Mouse (Mus musculus): ENCODE data around the gene Hrc. TPM values are rescaled to one million over a fixed set of nuclear protein-coding genes. Genes with fewer than 3 reads are reported as not detected.
"Not testable (repeated sequence)": the region's sequence is repeated elsewhere in the genome, so short reads cannot be mapped to it uniquely, and the experiment has no call there.

Hrc gene
- polyA plus RNA-seq, 1 experiment from 2014 or later, result 0.40 TPM

DNA sequence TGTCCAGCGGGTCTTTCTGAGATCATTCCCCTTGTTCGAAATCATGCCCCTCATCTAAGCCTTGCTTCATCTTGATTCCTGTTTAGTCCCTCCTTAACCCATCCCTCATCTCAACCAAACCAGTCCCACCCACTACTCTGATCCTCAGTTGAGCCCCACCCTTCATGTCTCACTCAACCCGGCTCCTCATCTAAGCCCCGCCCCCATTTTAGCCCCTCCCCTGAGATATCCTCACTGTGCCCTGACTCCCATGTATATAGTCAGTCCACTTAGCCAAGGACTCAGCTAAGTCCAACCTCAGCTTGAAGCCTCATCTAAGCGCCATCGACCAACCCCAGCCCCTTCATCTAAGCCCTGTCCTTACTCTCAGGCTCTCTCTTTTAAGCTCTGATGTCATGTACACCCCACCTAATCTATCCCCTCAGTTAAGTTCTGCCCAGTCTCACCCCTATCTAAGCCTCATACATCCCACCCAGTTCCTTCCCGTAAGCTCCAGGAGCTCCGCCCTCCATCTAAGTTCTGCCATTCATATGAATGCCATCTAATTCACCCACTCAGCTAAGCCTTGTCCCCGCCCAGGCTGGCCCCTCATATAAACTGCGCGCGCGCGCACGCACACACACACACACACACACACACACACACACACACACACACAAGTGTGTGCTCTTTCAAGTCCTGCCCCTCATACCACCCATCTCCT, 20.4 kb downstream of the Hrc start:
- H3K4me2 ChIP-seq (ENCODE audit: low read length), result no peak overlapping the region
- H3K9me3 ChIP-seq (replicated peaks; ENCODE audit: control insufficient read depth, low read length, poor library complexity, severe bottlenecking), result no peaks in the 10 kb centered on the region
- no peaks in the 10 kb centered on the region for H3K27me3 ChIP-seq (ENCODE audit: control insufficient read depth, insufficient read depth, low read depth, low read length)
- 76% methylated on average over 15 of the region's 15 CpGs for WGBS
- H3K4me3 ChIP-seq (ENCODE audit: low read depth, low read length), result no peak overlapping the region
- no peak overlapping the region for H3K27ac ChIP-seq (ENCODE audit: low read length)
- H3K4me1 ChIP-seq (ENCODE audit: control insufficient read depth, insufficient read depth, low read length), result no peaks in the 10 kb centered on the region
- no peak overlapping the region for H3K9ac ChIP-seq (ENCODE audit: low read depth, low read length)
- 0 out of 2 replicates have a peak, but pooled peaks have one; percentile 23 for ATAC-seq
- H3K36me3 ChIP-seq (ENCODE audit: control insufficient read depth, insufficient read depth, low read length), result peaks cover 58% of the 10 kb centered on the region

DNA sequence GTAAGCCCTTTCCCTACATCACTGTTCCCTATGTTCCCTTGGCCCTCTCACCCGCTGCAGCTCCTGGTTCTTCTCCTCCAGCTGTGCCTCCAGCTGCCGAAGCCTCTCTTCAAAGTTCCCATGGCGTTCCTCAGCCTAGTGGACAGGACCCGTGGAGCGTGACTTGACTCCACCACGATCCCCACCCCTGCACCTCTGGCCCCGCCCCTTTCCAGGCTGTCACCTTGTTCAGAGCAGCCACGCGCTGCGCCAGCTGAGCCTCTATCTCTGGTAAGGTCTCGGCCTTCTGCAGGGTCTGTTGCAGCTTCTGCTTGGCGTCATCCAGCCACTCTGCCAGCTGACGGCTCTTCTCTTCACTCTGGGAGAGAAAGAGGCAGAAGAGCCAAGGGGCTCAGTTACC, 21.0 kb downstream of the Hrc start:
- Histone ChIP-seq H3K27ac (ENCODE audit: low read length) (no peak overlapping the region), H3K9me3 (replicated peaks; ENCODE audit: control insufficient read depth, low read length, poor library complexity, severe bottlenecking) (no peaks in the 10 kb centered on the region), H3K9ac (ENCODE audit: low read depth, low read length) (no peak overlapping the region), H3K36me3 (ENCODE audit: control insufficient read depth, insufficient read depth, low read length) (peaks cover 58% of the 10 kb centered on the region), H3K4me2 (ENCODE audit: low read length) (no peak overlapping the region), H3K4me3 (ENCODE audit: low read depth, low read length) (no peak overlapping the region), H3K4me1 (ENCODE audit: control insufficient read depth, insufficient read depth, low read length) (peaks cover 3% of the 10 kb centered on the region), H3K27me3 (ENCODE audit: control insufficient read depth, insufficient read depth, low read depth, low read length) (no peaks in the 10 kb centered on the region)
- no peak for ATAC-seq
- WGBS, result 57% methylated on average over 13 of the region's 13 CpGs

DNA sequence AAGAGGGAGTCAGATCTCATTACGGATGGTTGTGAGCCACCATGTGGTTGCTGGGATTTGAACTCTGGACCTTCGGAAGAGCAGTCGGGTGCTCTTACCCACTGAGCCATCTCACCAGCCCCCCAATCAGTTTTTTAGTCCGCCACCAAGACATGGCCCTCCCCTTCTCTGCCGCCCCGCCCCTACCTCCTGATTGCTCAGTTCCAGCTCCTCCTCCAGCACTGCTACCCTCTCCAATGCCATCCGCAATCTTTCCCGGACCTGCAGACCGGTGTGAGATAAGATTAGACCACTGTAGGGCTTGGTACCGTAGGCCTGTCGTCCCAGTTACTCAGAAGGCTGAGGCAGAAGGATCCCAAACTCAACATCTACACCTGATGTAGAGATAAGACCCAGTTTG, 24.0 kb downstream of the Hrc start:
- H3K27ac ChIP-seq (ENCODE audit: low read length); ATAC-seq; H3K4me3 ChIP-seq (ENCODE audit: low read depth, low read length); H3K4me2 ChIP-seq (ENCODE audit: low read length); H3K27me3 ChIP-seq (ENCODE audit: control insufficient read depth, insufficient read depth, low read depth, low read length); H3K9ac ChIP-seq (ENCODE audit: low read depth, low read length); H3K9me3 ChIP-seq (replicated peaks; ENCODE audit: control insufficient read depth, low read length, poor library complexity, severe bottlenecking): not testable (repeated sequence)
- WGBS, result 70% methylated on average over 8 of the region's 11 CpGs
- Histone ChIP-seq H3K36me3 (ENCODE audit: control insufficient read depth, insufficient read depth, low read length) (peaks cover 41% of the 10 kb centered on the region), H3K4me1 (ENCODE audit: control insufficient read depth, insufficient read depth, low read length) (peaks cover 18% of the 10 kb centered on the region)

DNA sequence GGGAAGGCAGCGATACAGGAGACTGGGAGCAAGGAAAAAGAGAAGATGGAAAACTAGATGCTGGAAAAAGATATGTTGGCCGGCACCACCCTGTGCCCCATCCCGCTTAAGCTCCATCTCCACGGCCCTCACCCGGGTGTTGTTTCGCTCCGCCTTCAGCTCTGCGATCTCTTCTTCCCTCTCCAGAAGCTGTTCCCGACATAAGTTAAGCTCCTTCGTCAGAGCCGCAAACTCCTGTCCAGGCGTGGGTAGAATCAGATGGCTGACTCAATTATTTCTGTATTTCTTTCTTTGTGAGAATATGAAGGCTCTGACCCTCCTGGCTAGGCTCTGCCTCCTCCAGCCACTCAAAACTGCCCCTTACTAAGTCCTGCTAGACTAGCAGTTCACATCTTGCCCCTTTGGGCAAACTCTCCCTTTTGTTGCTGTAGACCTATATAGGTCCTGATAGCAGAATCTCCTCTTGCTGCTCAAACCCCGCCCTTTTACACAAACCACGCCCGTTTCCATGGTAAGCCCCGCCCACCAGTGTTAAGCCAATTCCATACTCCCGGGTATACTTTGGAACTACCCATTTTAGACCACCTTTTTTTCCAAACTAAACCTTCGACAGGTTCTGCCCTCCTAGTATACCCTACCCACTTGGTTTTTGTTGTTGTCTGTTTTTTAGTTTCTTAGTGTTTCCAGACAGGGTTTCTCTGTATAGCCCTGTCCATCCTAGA, 25.5 kb downstream of the Hrc start:
- H3K27ac ChIP-seq (ENCODE audit: low read length), result no peak overlapping the region
- H3K27me3 ChIP-seq (ENCODE audit: control insufficient read depth, insufficient read depth, low read depth, low read length), result no peaks in the 10 kb centered on the region
- peaks cover 33% of the 10 kb centered on the region for H3K36me3 ChIP-seq (ENCODE audit: control insufficient read depth, insufficient read depth, low read length)
- ATAC-seq, result peak; percentile 7; the same call in 1 of the 2 replicates
- H3K4me2 ChIP-seq (ENCODE audit: low read length), result peak overlapping the region; percentile 70; the same call in 1 of the 2 replicates
- 53% methylated on average over 18 of the region's 18 CpGs for WGBS
- H3K4me3 ChIP-seq (ENCODE audit: low read depth, low read length), result peak overlapping the region; percentile 46; the same call in 1 of the 2 replicates
- H3K9ac ChIP-seq (ENCODE audit: low read depth, low read length), result no peak overlapping the region
- H3K9me3 ChIP-seq (replicated peaks; ENCODE audit: control insufficient read depth, low read length, poor library complexity, severe bottlenecking), result no peaks in the 10 kb centered on the region
- H3K4me1 ChIP-seq (ENCODE audit: control insufficient read depth, insufficient read depth, low read length), result peaks cover 30% of the 10 kb centered on the region

DNA sequence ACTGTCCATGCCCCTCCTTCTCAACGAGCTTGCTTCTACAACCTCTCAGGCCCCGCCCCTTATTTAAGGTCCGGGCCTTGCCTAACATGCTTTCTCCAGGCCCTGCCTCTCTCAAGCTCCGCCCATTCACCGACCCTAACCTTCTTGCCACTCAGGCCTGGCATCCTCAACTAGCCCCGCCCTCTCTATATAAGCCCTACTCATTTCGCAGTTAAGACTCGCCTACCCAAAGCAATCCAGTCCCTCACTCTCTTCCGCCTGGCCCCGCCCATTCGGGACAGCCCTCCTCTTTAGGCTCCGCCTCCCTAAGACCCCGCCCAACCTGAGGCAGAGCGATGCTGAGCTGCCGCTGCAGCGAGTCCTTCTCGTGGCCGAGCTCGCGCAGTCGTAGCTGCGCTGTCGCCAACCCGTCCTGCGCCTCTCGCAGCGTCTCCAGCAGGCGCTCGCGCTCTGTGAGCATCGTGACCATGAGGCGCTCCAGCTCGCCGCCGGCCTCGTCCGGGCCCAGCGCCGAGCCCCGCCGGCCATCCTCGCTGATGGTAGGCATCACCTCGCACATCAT, 26.2 kb downstream of the Hrc start:
- Histone ChIP-seq H3K9me3 (replicated peaks; ENCODE audit: control insufficient read depth, low read length, poor library complexity, severe bottlenecking) (no peaks in the 10 kb centered on the region), H3K27me3 (ENCODE audit: control insufficient read depth, insufficient read depth, low read depth, low read length) (no peaks in the 10 kb centered on the region), H3K4me3 (ENCODE audit: low read depth, low read length) (peak overlapping the region; percentile 46), H3K9ac (ENCODE audit: low read depth, low read length) (peak overlapping the region; percentile 68), H3K4me2 (ENCODE audit: low read length) (peak overlapping the region; percentile 70), H3K36me3 (ENCODE audit: control insufficient read depth, insufficient read depth, low read length) (peaks cover 25% of the 10 kb centered on the region), H3K4me1 (ENCODE audit: control insufficient read depth, insufficient read depth, low read length) (peaks cover 31% of the 10 kb centered on the region), H3K27ac (ENCODE audit: low read length) (peak overlapping the region; percentile 58)
- WGBS, result under 1% methylated on average over 43 of the region's 43 CpGs
- ATAC-seq, result peak; percentile 85

DNA sequence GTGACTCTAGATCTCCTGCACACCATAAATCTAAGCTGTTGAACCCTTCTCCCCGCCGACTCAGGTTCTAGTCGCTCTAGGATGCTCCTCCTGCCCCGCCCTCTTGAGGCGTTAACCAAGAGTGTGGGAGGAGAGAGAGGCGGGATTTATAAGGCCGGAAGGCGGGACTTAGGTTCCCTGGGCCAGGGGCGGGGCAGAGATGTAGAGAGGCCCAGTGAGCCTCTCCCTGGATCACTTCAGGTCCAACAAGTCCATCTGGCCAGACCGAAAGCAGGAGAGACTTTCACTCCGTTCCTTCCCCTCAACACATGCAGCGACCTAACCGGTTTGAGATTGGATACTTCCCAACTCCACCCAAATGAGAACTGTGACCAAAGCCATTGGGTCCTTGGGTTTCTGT, 27.7 kb downstream of the Hrc start:
- H3K36me3 ChIP-seq (ENCODE audit: control insufficient read depth, insufficient read depth, low read length), result peaks cover 13% of the 10 kb centered on the region
- no peaks in the 10 kb centered on the region for H3K27me3 ChIP-seq (ENCODE audit: control insufficient read depth, insufficient read depth, low read depth, low read length)
- ATAC-seq, result no peak
- H3K27ac ChIP-seq (ENCODE audit: low read length), result no peak overlapping the region
- WGBS, result 8% methylated on average over 13 of the region's 13 CpGs
- no peak overlapping the region for H3K9ac ChIP-seq (ENCODE audit: low read depth, low read length)
- no peak overlapping the region for H3K4me2 ChIP-seq (ENCODE audit: low read length)
- no peaks in the 10 kb centered on the region for H3K9me3 ChIP-seq (replicated peaks; ENCODE audit: control insufficient read depth, low read length, poor library complexity, severe bottlenecking)
- H3K4me3 ChIP-seq (ENCODE audit: low read depth, low read length), result no peak overlapping the region
- H3K4me1 ChIP-seq (ENCODE audit: control insufficient read depth, insufficient read depth, low read length), result peaks cover 32% of the 10 kb centered on the region

DNA sequence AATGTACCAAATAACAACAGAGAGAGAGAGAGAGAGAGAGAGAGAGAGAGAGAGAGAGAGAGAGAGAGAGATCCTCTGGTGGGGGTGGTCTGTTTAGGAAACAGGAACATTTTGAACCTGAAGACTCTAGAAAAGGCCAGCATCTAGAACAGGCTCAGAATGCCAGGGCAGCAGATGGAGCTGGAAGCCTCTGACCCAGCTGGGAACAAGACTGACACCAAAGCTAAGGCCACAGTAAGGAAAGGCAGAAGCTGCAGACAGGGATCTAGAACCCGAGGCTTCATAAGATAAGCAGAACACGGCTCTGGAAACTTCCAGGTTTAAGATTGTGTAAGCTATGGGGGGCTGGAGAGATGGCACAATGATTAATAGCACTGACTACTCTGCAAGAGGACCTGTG, 28.9 kb downstream of the Hrc start:
- no peak overlapping the region for H3K27ac ChIP-seq (ENCODE audit: low read length)
- H3K9me3 ChIP-seq (replicated peaks; ENCODE audit: control insufficient read depth, low read length, poor library complexity, severe bottlenecking), result no peaks in the 10 kb centered on the region
- H3K4me3 ChIP-seq (ENCODE audit: low read depth, low read length), result no peak overlapping the region
- H3K27me3 ChIP-seq (ENCODE audit: control insufficient read depth, insufficient read depth, low read depth, low read length), result peaks cover under 1% of the 10 kb centered on the region; the same call in 1 of the 2 replicates
- 83% methylated on average over 2 of the region's 2 CpGs for WGBS
- no peak overlapping the region for H3K9ac ChIP-seq (ENCODE audit: low read depth, low read length)
- no peak for ATAC-seq
- H3K36me3 ChIP-seq (ENCODE audit: control insufficient read depth, insufficient read depth, low read length), result peaks cover 6% of the 10 kb centered on the region; the same call in 1 of the 2 replicates
- H3K4me1 ChIP-seq (ENCODE audit: control insufficient read depth, insufficient read depth, low read length), result peaks cover 36% of the 10 kb centered on the region
- H3K4me2 ChIP-seq (ENCODE audit: low read length), result no peak overlapping the region

DNA sequence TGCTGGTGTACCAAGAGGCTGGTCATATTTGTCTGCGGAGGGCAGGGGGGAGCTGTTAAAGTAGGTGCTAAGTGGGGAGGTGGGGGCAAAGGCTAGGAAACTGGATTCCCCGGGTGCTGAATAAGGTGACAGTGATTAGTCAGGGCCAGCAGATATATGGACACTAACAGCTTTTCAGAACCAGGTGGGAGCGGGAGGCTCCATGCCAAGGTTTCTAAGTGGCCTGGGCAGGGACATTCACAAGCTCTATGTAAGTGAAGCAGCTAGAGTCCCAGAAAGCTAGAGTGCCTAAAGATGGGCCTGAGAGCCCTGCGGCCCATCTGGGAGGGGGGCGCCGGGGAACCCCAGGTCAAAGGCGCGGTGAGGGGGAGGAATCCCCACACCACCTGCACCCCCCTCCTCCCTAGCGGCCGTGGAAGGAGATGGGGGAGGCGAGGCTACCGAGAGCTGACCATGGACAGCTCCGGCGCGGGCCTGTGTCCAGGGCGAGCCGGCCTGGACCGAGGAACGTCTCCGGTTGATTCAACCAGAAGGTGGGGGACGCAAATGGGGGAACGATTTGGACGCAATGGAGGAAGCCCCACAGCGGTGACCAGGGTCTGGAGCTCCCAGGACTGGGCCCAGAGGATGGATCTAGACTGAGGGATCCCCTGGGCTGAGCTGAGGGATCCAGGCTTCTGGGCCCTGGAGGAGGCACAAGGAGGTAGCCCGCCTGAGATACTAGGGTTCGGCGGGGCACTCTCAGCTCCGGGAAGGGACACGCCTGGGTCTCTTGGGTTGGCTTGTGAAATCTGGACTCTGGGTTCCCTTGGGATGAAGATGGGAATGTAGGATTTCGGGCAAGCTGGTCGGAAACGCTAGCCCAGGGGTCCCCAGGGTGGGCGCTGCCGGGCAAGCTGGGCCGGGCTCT, 30.9 kb downstream of the Hrc start:
- Histone ChIP-seq H3K4me3 (ENCODE audit: low read depth, low read length) (peak overlapping the region; percentile 79), H3K4me1 (ENCODE audit: control insufficient read depth, insufficient read depth, low read length) (peaks cover 46% of the 10 kb centered on the region), H3K9ac (ENCODE audit: low read depth, low read length) (peak overlapping the region; percentile 94), H3K4me2 (ENCODE audit: low read length) (peak overlapping the region; percentile 80), H3K9me3 (replicated peaks; ENCODE audit: control insufficient read depth, low read length, poor library complexity, severe bottlenecking) (no peaks in the 10 kb centered on the region), H3K36me3 (ENCODE audit: control insufficient read depth, insufficient read depth, low read length) (no peaks in the 10 kb centered on the region), H3K27me3 (ENCODE audit: control insufficient read depth, insufficient read depth, low read depth, low read length) (peaks cover 3% of the 10 kb centered on the region; the same call in 1 of the 2 replicates), H3K27ac (ENCODE audit: low read length) (peak overlapping the region; percentile 87)
- no peak for ATAC-seq
- 4% methylated on average over 33 of the region's 35 CpGs for WGBS

All from midbrain, embryonic 16.5 days (tissue).